Mouse (Mus musculus): ENCODE data around the gene Pard3b.

GRCm38 (mm10) chr1:62436304-62436703 lies 797.7 kb downstream of the Pard3b start:
- TF ChIP-seq EP300 (IDR thresholded peaks at IDR 0.05; ENCODE audit: low read depth) (no peak), CTCF (IDR thresholded peaks at IDR 0.05; ENCODE audit: low read depth) (no peak)
